Mouse (Mus musculus) common myeloid progenitor, adult 5-6 weeks (primary cell): ENCODE measurements at regions not wholly inside any gene's neighbourhood (a gene's known extent, or its start where the extent isn't known, plus 50 kb on each side); places are given as distances from the start of the nearest gene placed in this dataset.

Experiments used
- ATAC-seq: replicated peaks from 2 replicates; pipeline ENCODE4 v1.8.0; 2016; ENCODE audit warnings: low read depth, mild to moderate bottlenecking, moderate TSS enrichment, inconsistent platforms; ENCODE audit not compliant: poor library complexity, severe bottlenecking

- ATAC-seq: peak; percentile 54; the same call in 1 of the 2 replicates
Observed at GRCm38 (mm10) chr13:15911263-15911662, 100.4 kb upstream of the Inhba start.

- no peak for ATAC-seq
Observed at GRCm38 (mm10) chr13:15914270-15914669, 97.4 kb upstream of the Inhba start.

- ATAC-seq: peak; percentile 89
Observed at GRCm38 (mm10) chr13:15929890-15930289, 81.8 kb upstream of the Inhba start.

GRCm38 (mm10) chr13:15931553-15932162, 80.0 kb upstream of the Inhba start:
- peak; percentile 79 for ATAC-seq

- 0 out of 2 replicates have a peak, but pooled peaks have one; percentile 13 for ATAC-seq
Observed at GRCm38 (mm10) chr13:15935689-15936088, 76.0 kb upstream of the Inhba start.

- ATAC-seq: peak; percentile 84
Observed at GRCm38 (mm10) chr13:15936109-15936508, 75.5 kb upstream of the Inhba start.

GRCm38 (mm10) chr13:15950143-15950542, 61.5 kb upstream of the Inhba start:
- no peak for ATAC-seq

- no peak for ATAC-seq
Observed at GRCm38 (mm10) chr13:15950885-15951610, 60.6 kb upstream of the Inhba start.
